Mouse (Mus musculus): ENCODE measurements at regions not wholly inside any gene's neighbourhood (a gene's known extent, or its start where the extent isn't known, plus 50 kb on each side); places are given as distances from the start of the nearest gene placed in this dataset.

DNA sequence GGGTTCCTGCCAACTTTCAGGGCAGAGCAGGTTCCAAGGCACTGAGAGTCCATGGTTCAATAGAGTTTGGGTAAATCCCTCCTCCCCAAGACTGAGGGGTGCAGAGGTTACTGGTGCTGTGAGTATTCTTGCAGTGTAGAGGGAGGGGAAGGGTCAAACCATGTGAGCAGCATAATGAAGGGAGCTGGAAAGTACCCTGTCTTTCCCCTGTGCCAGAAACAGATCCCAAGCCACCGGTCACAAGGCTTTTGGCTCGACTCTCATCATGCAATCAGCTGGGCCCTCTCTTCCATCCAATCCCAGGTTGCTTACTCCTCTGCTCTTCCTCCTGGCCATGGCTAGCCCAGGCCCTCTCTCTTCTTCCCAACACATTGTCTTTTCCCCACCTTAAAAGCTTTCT, 182.8 kb upstream of the Rybp start:
- no peak for TF ChIP-seq CTCF (conservative IDR thresholded peaks at IDR 0.05; ENCODE audit: low read length)
- TF ChIP-seq NANOG (IDR thresholded peaks at IDR 0.05; ENCODE audit: borderline replicate concordance, low read length), result no peak

Measured in E14TG2a.4 (cell line).